Mouse (Mus musculus) MEL (cell line): Measurements from ENCODE around the gene Pla2g10. TPM values are rescaled to one million over a fixed set of nuclear protein-coding genes. Genes with fewer than 3 reads are reported as not detected.
"Not testable (repeated sequence)": the region's sequence is repeated elsewhere in the genome, so short reads cannot be mapped to it uniquely, and the experiment has no call there.

Source experiments
- DNase-seq: peaks from one replicate; pipeline ENCODE4 v3.0.0; 2011; ENCODE audit warnings: low read depth, low spot score
- H3K27ac ChIP-seq: 2 replicates; pipeline ENCODE4 v1.5.1; 2012; ENCODE audit warnings: low read depth, mild to moderate bottlenecking, control low read depth, low read length, moderate library complexity; ENCODE audit not compliant: control insufficient read depth
- H3K27me3 ChIP-seq, 2 experiments: fragments of 150-350 bp in 1 of 2; sonication (generic) in 1 of 2; 2 replicates each; pipeline ENCODE4 v1.6.1; 2012; ENCODE audit warnings: low read length in 2 of 2, mild to moderate bottlenecking in 2 of 2, improper control_type of control experiment in 1 of 2, moderate library complexity in 1 of 2; ENCODE audit not compliant: insufficient read depth in 2 of 2, control insufficient read depth in 1 of 2
- H3K36me3 ChIP-seq, 2 experiments: 2 replicates each; pipeline ENCODE4 v1.6.1; 2012 to 2014; ENCODE audit warnings: low read length in 2 of 2, improper control_type of control experiment in 1 of 2, inconsistent platforms in 1 of 2, mild to moderate bottlenecking in 1 of 2; ENCODE audit not compliant: insufficient read depth in 2 of 2, control insufficient read depth in 1 of 2
- H3K4me1 ChIP-seq, 2 experiments: fragments of 150-350 bp in 1 of 2; sonication (generic) in 1 of 2; 2 replicates each; pipeline ENCODE4 v1.6.1; 2012; ENCODE audit warnings: low read length in 2 of 2, improper control_type of control experiment in 1 of 2, mild to moderate bottlenecking in 1 of 2; ENCODE audit not compliant: insufficient read depth in 2 of 2, control insufficient read depth in 1 of 2
- H3K4me3 ChIP-seq, 2 experiments: fragments of 150-350 bp in 1 of 2; sonication (generic) in 1 of 2; 2 replicates each; pipeline ENCODE4 v1.5.1; 2012; ENCODE audit warnings: low read depth in 2 of 2, low read length in 2 of 2, mild to moderate bottlenecking in 2 of 2, moderate library complexity in 2 of 2, control low read depth in 1 of 2, improper control_type of control experiment in 1 of 2; ENCODE audit not compliant: control insufficient read depth in 1 of 2, insufficient read depth in 1 of 2
- H3K79me2 ChIP-seq: 2 replicates; pipeline ENCODE4 v1.6.1; 2012; ENCODE audit warnings: mild to moderate bottlenecking, low read length, moderate library complexity; ENCODE audit not compliant: control insufficient read depth, poor library complexity, insufficient read depth
- H3K9ac ChIP-seq: 2 replicates; pipeline ENCODE4 v1.6.1; 2012; ENCODE audit warnings: low read depth, mild to moderate bottlenecking, control low read depth, low read length, moderate library complexity; ENCODE audit not compliant: control insufficient read depth, poor library complexity, severe bottlenecking
- H3K9me3 ChIP-seq: fragments of 150-350 bp; sonication (generic); replicated peaks from 2 replicates; pipeline ENCODE4 v1.6.1; 2012; ENCODE audit warnings: mild to moderate bottlenecking, low read length, improper control_type of control experiment, moderate library complexity; ENCODE audit not compliant: insufficient read depth
- BHLHE40 ChIP-seq: IDR thresholded peaks from 2 replicates; pipeline ENCODE4 v1.6.1; 2012; ENCODE audit warnings: low read depth, mild to moderate bottlenecking, inconsistent platforms, low read length, improper control_type of control experiment, borderline replicate concordance
- CTCF ChIP-seq, 3 experiments: IDR thresholded peaks in 2 of 3; conservative IDR thresholded peaks in 1 of 3; 2 replicates each; pipeline ENCODE4 v1.5.1; 2011 to 2012; ENCODE audit warnings: low read length in 3 of 3, low read depth in 2 of 3, mild to moderate bottlenecking in 2 of 3, improper control_type of control experiment in 1 of 3, inconsistent platforms in 1 of 3, mixed read lengths in 1 of 3, moderate library complexity in 1 of 3; ENCODE audit not compliant: control insufficient read depth in 1 of 3, insufficient read depth in 1 of 3, poor library complexity in 1 of 3, severe bottlenecking in 1 of 3
- E2F4 ChIP-seq: IDR thresholded peaks from 2 replicates; pipeline ENCODE4 v1.6.1; 2011; ENCODE audit warnings: low read depth, low read length, improper control_type of control experiment, borderline replicate concordance
- EP300 ChIP-seq, 2 experiments: IDR thresholded peaks; 2 replicates each; pipeline ENCODE4 v1.6.1; 2011; ENCODE audit warnings: improper control_type of control experiment in 2 of 2, low read length in 2 of 2, low read depth in 1 of 2, mild to moderate bottlenecking in 1 of 2
- GATA1 ChIP-seq: IDR thresholded peaks from 2 replicates; pipeline ENCODE4 v1.6.1; 2011; ENCODE audit warnings: low read depth, low read length, improper control_type of control experiment
- JUND ChIP-seq: IDR thresholded peaks from 2 replicates; pipeline ENCODE4 v1.6.1; 2011; ENCODE audit warnings: low read depth, mild to moderate bottlenecking, improper control_type of control experiment, low read length
- KAT2A ChIP-seq: conservative IDR thresholded peaks from 2 replicates; pipeline ENCODE4 v1.6.1; 2012; ENCODE audit warnings: low read depth, low read length, improper control_type of control experiment, inconsistent platforms
- MAFK ChIP-seq: IDR thresholded peaks from 2 replicates; pipeline ENCODE4 v1.6.1; 2011; ENCODE audit warnings: low read depth, mild to moderate bottlenecking, low read length, improper control_type of control experiment, borderline replicate concordance
- MEF2A ChIP-seq: IDR thresholded peaks from 2 replicates; pipeline ENCODE4 v1.6.1; 2014; ENCODE audit warnings: low read depth, mild to moderate bottlenecking, inconsistent platforms, low read length, improper control_type of control experiment; ENCODE audit not compliant: poor library complexity, insufficient replicate concordance, severe bottlenecking; ENCODE audit errors: extremely low read depth
- MXI1 ChIP-seq: IDR thresholded peaks from 2 replicates; pipeline ENCODE4 v1.6.1; 2011; ENCODE audit warnings: mild to moderate bottlenecking, low read depth, low read length, improper control_type of control experiment
- POLR2AphosphoS5 ChIP-seq: IDR thresholded peaks from 2 replicates; pipeline ENCODE4 v1.6.1; 2012; ENCODE audit warnings: low read depth, borderline replicate concordance, mild to moderate bottlenecking, inconsistent platforms, low read length, moderate library complexity, mixed read lengths
- RCOR1 ChIP-seq: IDR thresholded peaks from 2 replicates; pipeline ENCODE4 v1.6.1; 2012; ENCODE audit warnings: low read depth, mild to moderate bottlenecking, inconsistent platforms, low read length, improper control_type of control experiment
- SIN3A ChIP-seq: IDR thresholded peaks from 2 replicates; pipeline ENCODE4 v1.6.1; 2012; ENCODE audit warnings: low read length, improper control_type of control experiment, inconsistent platforms
- SMC3 ChIP-seq: IDR thresholded peaks from 2 replicates; pipeline ENCODE4 v1.6.1; 2011; ENCODE audit warnings: low read depth, low read length, improper control_type of control experiment
- TAL1 ChIP-seq: IDR thresholded peaks from 2 replicates; pipeline ENCODE4 v1.6.1; 2012; ENCODE audit warnings: mild to moderate bottlenecking, inconsistent platforms, low read length, moderate library complexity, mixed read lengths
- TBP ChIP-seq: IDR thresholded peaks from 2 replicates; pipeline ENCODE4 v1.8.0; 2011; ENCODE audit warnings: low read depth, low read length, improper control_type of control experiment
- UBTF ChIP-seq: IDR thresholded peaks from 2 replicates; pipeline ENCODE4 v1.6.1; 2012; ENCODE audit warnings: low read depth, mild to moderate bottlenecking, inconsistent platforms, low read length, improper control_type of control experiment, moderate library complexity, borderline replicate concordance; ENCODE audit not compliant: insufficient read depth
- USF2 ChIP-seq, 2 experiments: IDR thresholded peaks; 2 replicates each; pipeline ENCODE4 v1.6.1; 2011 to 2012; ENCODE audit warnings: improper control_type of control experiment in 2 of 2, low read length in 2 of 2, borderline replicate concordance in 1 of 2, inconsistent platforms in 1 of 2, low read depth in 1 of 2, mild to moderate bottlenecking in 1 of 2; ENCODE audit not compliant: insufficient read depth in 1 of 2
- ZC3H11A ChIP-seq: IDR thresholded peaks from 2 replicates; pipeline ENCODE4 v1.6.1; 2012; ENCODE audit warnings: low read depth, mild to moderate bottlenecking, inconsistent platforms, low read length, improper control_type of control experiment
- ZKSCAN1 ChIP-seq: IDR thresholded peaks from 2 replicates; pipeline ENCODE4 v1.6.1; 2012; ENCODE audit warnings: low read depth, mild to moderate bottlenecking, inconsistent platforms, low read length, improper control_type of control experiment, moderate library complexity
- polyA plus RNA-seq, 2 experiments: library from polyadenylated mRNA; stranded (reverse) in 1 of 2; unstranded in 1 of 2; fragments of >175 nt in 1 of 2; fragments of >200 nt in 1 of 2; gene quantifications; 2 replicates each; pipeline versions ENCODE4 v1.2.1 to v1.2.4; 2012; ENCODE audit warnings: low replicate concordance in 2 of 2, low read depth in 1 of 2; ENCODE audit not compliant: insufficient read length in 2 of 2, insufficient read depth in 1 of 2, missing spikeins in 1 of 2
- total RNA-seq: library from RNA; depleted of rRNA; stranded (reverse); fragments of 300-350 nt; gene quantifications from 2 replicates; pipeline ENCODE4 v1.2.3, GENCODE M21; 2012

Gene Pla2g10
- total and polyA plus RNA-seq, 3 experiments, result not detected

- peak; percentile 91 for TF ChIP-seq SIN3A
- TF ChIP-seq MAFK, result no peak
- TF ChIP-seq EP300 (IDR thresholded peaks at IDR 0.05; ENCODE audit: low read depth in 1 of 2, low read length in 2 of 2), result no peak
Observed at GRCm38 (mm10) chr16:13671685-13672385, 58.9 kb downstream of the Pla2g10 start, which contains the start of the genes Bfar and 3110001I22Rik (continued).

- TF ChIP-seq TBP (peak; percentile 61; the same call in 1 of the 2 replicates), GATA1 (0 out of 2 replicates have a peak, but pooled peaks have one; percentile 28)
- not testable (repeated sequence) for H3K27me3 ChIP-seq, H3K9me3 ChIP-seq
- Histone ChIP-seq H3K4me3 (peak overlapping the region; percentile 74 to 84), H3K27ac (peak overlapping the region; percentile 90), H3K79me2 (peaks cover 22% of the 10 kb centered on the region), H3K4me1 (peaks cover 3 to 20% of the 10 kb centered on the region in 2 experiments; a peak in 3 of 4 replicates), H3K36me3 (peaks cover 0 to 22% of the 10 kb centered on the region in 2 experiments; a peak in 2 of 4 replicates), H3K9ac (peak overlapping the region; percentile 74)
- peak; percentile 63 for DNase-seq
Observed at GRCm38 (mm10) chr16:13670896-13671295, 59.9 kb downstream of the Pla2g10 start.

DNA sequence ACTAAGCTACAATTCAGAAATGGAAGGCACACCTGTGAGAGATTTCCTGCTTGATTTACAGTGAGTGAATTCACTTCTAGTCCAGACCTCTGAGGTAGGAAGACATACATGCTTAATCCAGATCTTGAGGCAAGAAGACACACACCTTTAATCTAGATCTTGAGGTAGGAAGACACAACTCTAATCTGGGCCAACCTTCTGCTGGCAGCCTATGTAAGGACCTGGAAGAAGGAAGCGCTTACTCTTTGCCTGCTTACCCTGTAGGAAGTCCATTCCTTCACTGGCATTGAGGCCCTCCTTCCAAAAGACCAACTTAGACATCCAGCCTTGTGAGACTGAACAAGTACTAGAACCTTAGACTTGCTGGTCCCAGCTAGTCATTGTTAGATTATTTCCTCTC, 61.5 kb downstream of the Pla2g10 start:
- Histone ChIP-seq H3K27me3 (no peaks in the 10 kb centered on the region), H3K4me1 (peaks cover 3 to 20% of the 10 kb centered on the region in 2 experiments; a peak in 3 of 4 replicates), H3K9me3 (no peaks in the 10 kb centered on the region), H3K4me3 (no peak overlapping the region), H3K79me2 (peaks cover 22% of the 10 kb centered on the region), H3K36me3 (peaks cover under 1 to 22% of the 10 kb centered on the region in 2 experiments; a peak in 3 of 4 replicates), H3K9ac (no peak overlapping the region), H3K27ac (peak overlapping the region; percentile 88)
- DNase-seq, result peak; percentile 53
- no peak for TF ChIP-seq KAT2A
- peak; percentile 22; the same call in 1 of the 2 replicates for TF ChIP-seq GATA1
- peak; percentile 63 for TF ChIP-seq TAL1
- TF ChIP-seq, all 39 proteins: peak for 2

DNA sequence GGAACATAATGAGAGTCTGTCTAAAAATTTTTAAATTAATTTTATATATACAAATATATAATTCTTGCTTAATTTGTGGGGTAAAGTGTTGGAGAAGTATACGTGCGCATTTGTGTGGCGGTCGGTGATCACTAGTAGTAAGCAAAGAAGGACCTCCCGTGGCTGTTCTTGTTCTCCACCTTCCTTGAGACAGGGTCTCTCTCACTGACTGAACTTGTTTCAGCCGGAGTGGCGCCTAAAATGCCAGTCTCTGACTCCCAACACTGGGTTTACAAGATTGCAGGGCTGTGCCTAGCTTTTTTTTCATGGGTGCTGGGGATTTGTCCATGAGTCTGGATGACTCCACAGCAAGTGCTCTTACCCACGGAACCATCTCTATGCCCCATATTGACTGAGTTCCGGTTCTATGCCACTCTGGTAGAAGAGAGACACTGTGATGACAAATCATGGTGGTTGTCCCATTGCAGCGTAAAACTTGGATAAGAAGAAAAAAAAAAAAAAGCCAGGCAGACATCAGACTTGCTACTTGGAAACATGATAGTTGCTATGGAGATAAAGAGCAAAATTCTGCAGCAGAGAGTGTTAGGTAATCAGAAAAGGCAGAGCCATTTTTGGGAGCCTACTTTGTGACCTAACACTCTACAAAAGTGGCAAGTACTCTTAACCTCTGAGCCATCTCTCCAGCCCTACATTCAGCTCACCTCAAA, 62.2 kb downstream of the Pla2g10 start:
- Histone ChIP-seq H3K9ac (peak overlapping the region; percentile 57), H3K4me1 (peaks cover 3 to 20% of the 10 kb centered on the region in 2 experiments; a peak in 3 of 4 replicates), H3K27me3 (no peaks in the 10 kb centered on the region), H3K9me3 (no peaks in the 10 kb centered on the region), H3K27ac (peak overlapping the region; percentile 88), H3K79me2 (peaks cover 22% of the 10 kb centered on the region), H3K4me3 (peak overlapping the region; percentile 81 to 94), H3K36me3 (peaks cover 2 to 22% of the 10 kb centered on the region in 2 experiments; a peak in 3 of 4 replicates)
- peak; percentile 86 for DNase-seq
- TF ChIP-seq UBTF (no peak), RCOR1 (peak; percentile 63; the same call in 1 of the 2 replicates), SMC3 (no peak), CTCF (IDR thresholded peaks at IDR 0.05 in 2 of 3, conservative IDR thresholded peaks at IDR 0.05 in 1 of 3; ENCODE audit: control insufficient read depth in 1 of 3, insufficient read depth in 1 of 3, low read depth in 2 of 3, low read length in 3 of 3, poor library complexity in 1 of 3, severe bottlenecking in 1 of 3) (no peak), POLR2AphosphoS5 (no peak), BHLHE40 (peak; percentile 13; the same call in 1 of the 2 replicates), ZKSCAN1 (peak; percentile 40; the same call in 1 of the 2 replicates), MXI1 (0 out of 2 replicates have a peak, but pooled peaks have one; percentile 49), USF2 (IDR thresholded peaks at IDR 0.05; ENCODE audit: borderline replicate concordance in 1 of 2, insufficient read depth in 1 of 2, low read depth in 1 of 2, low read length in 2 of 2) (no peak), ZC3H11A (no peak), MEF2A (no peak), E2F4 (no peak), JUND (no peak)
